Comparison of ENCODE assay signal across 15 mouse cellular contexts in genomic region chr16:72531337-72531736, GRCm38 (mm10).
"Had no signal": no experiment of that assay in that cellular context is flagged by ENCODE, and none has a peak within 500 bp of the region (broad histone marks: within the 10 kb centered on the region; RNA-seq: fewer than 3 reads in every experiment).

No protein-coding gene starts in this region.

- H3K4me1 ChIP-seq: liver, embryonic 13.5 days; neural tube, embryonic 12.5 days had no signal

- H3K9ac ChIP-seq: liver, embryonic 13.5 days; neural tube, embryonic 12.5 days had no signal

- H3K9me3 ChIP-seq: neural tube, embryonic 12.5 days had no signal

- ATAC-seq: intestine, postnatal 0 days had no signal

- H3K27ac ChIP-seq: kidney, postnatal 0 days; layer of hippocampus, adult 2 months; left cerebral cortex, adult 2 months; liver, embryonic 13.5 days; neural tube, embryonic 12.5 days had no signal

- H3K36me3 ChIP-seq: liver, embryonic 13.5 days; neural tube, embryonic 12.5 days had no signal

- H3K27me3 ChIP-seq: liver, embryonic 13.5 days; neural tube, embryonic 12.5 days had no signal

- DNase-seq: kidney, adult 2 months; kidney, postnatal 25 days; layer of hippocampus, postnatal 36 days; liver, embryonic 13.5 days; lung, adult 2 months; lung, postnatal 14 days; lung, postnatal 4 days; thymus, adult 18-20 months; thymus, postnatal 36 days had no signal

- H3K4me2 ChIP-seq: liver, embryonic 13.5 days; neural tube, embryonic 12.5 days had no signal

- H3K4me3 ChIP-seq: layer of hippocampus, adult 2 months; left cerebral cortex, adult 2 months; liver, embryonic 13.5 days; myocyte; neural tube, embryonic 12.5 days had no signal
